Mouse (Mus musculus) erythroblast, embryonic 14.5 days (primary cell): ENCODE data around the gene Foxp1. TPM values are rescaled to one million over a fixed set of nuclear protein-coding genes. Genes with fewer than 3 reads are reported as not detected.

Source experiments
- H3K27me3 ChIP-seq: 2 replicates; pipeline ENCODE4 v1.6.1; 2012; ENCODE audit warnings: inconsistent platforms; ENCODE audit not compliant: control insufficient read depth
- H3K36me3 ChIP-seq: 2 replicates; pipeline ENCODE4 v1.6.1; 2012; ENCODE audit warnings: mild to moderate bottlenecking, inconsistent platforms; ENCODE audit not compliant: control insufficient read depth
- H3K4me1 ChIP-seq: 2 replicates; pipeline ENCODE4 v1.6.1; 2012; ENCODE audit warnings: inconsistent platforms; ENCODE audit not compliant: control insufficient read depth
- H3K4me3 ChIP-seq: replicated peaks from 2 replicates; pipeline ENCODE3; 2012; ENCODE audit warnings: moderate library complexity, mild to moderate bottlenecking, inconsistent platforms
- H3K9me3 ChIP-seq: 2 replicates; pipeline ENCODE4 v1.6.1; 2012; ENCODE audit warnings: low read length, inconsistent platforms, mixed read lengths; ENCODE audit not compliant: control insufficient read depth
- GATA1 ChIP-seq: IDR thresholded peaks from 2 replicates; pipeline ENCODE4 v1.6.1; 2012; ENCODE audit warnings: low read length, inconsistent platforms, mixed read lengths
- TAL1 ChIP-seq: IDR thresholded peaks from 3 replicates; pipeline ENCODE4 v1.6.1; 2012; ENCODE audit warnings: low read length, inconsistent platforms, mixed read lengths
- polyA plus RNA-seq: library from polyadenylated mRNA; stranded (reverse); fragments of >175 nt; gene quantifications from 2 replicates; pipeline ENCODE4 v1.2.3, GENCODE M21; 2012

Foxp1 gene
- polyA plus RNA-seq, 1 experiment, result 1.7 TPM

- Histone ChIP-seq H3K27me3 (no peaks in the 10 kb centered on the region), H3K9me3 (peaks cover 4% of the 10 kb centered on the region), H3K36me3 (peaks cover 25% of the 10 kb centered on the region), H3K4me3 (no peak overlapping the region), H3K4me1 (peaks cover 5% of the 10 kb centered on the region)
- TF ChIP-seq TAL1, result no peak
- no peak for TF ChIP-seq GATA1
Observed at GRCm38 (mm10) chr6:99011895-99012584, 510.5 kb downstream of the Foxp1 start.

GRCm38 (mm10) chr6:99009771-99010170 lies 512.8 kb downstream of the Foxp1 start:
- peaks cover 5% of the 10 kb centered on the region for H3K4me1 ChIP-seq
- peaks cover 4% of the 10 kb centered on the region for H3K9me3 ChIP-seq
- H3K36me3 ChIP-seq, result peaks cover 24% of the 10 kb centered on the region
- no peaks in the 10 kb centered on the region for H3K27me3 ChIP-seq
- TF ChIP-seq GATA1, result no peak
- TF ChIP-seq TAL1, result no peak
- no peak overlapping the region for H3K4me3 ChIP-seq

GRCm38 (mm10) chr6:99008565-99008964 lies 514.0 kb downstream of the Foxp1 start:
- Histone ChIP-seq H3K4me3 (no peak overlapping the region), H3K36me3 (peaks cover 18% of the 10 kb centered on the region), H3K27me3 (no peaks in the 10 kb centered on the region), H3K4me1 (peaks cover 5% of the 10 kb centered on the region), H3K9me3 (peaks cover 4% of the 10 kb centered on the region)
- TF ChIP-seq GATA1, result no peak
- no peak for TF ChIP-seq TAL1

GRCm38 (mm10) chr6:99007542-99007941 lies 515.0 kb downstream of the Foxp1 start:
- Histone ChIP-seq H3K9me3 (peaks cover 4% of the 10 kb centered on the region), H3K36me3 (peaks cover 25% of the 10 kb centered on the region), H3K27me3 (no peaks in the 10 kb centered on the region), H3K4me3 (no peak overlapping the region), H3K4me1 (peaks cover under 1% of the 10 kb centered on the region)
- TF ChIP-seq TAL1 (no peak), GATA1 (no peak)

- Histone ChIP-seq H3K4me3 (no peak overlapping the region), H3K9me3 (peaks cover 4% of the 10 kb centered on the region), H3K36me3 (peaks cover 21% of the 10 kb centered on the region), H3K4me1 (no peaks in the 10 kb centered on the region), H3K27me3 (no peaks in the 10 kb centered on the region)
- TF ChIP-seq GATA1 (no peak), TAL1 (no peak)
Observed at GRCm38 (mm10) chr6:99004255-99004997, 518.1 kb downstream of the Foxp1 start.

GRCm38 (mm10) chr6:99003108-99003709 lies 519.3 kb downstream of the Foxp1 start:
- H3K4me1 ChIP-seq, result no peaks in the 10 kb centered on the region
- H3K36me3 ChIP-seq, result peaks cover 15% of the 10 kb centered on the region
- H3K4me3 ChIP-seq, result no peak overlapping the region
- H3K27me3 ChIP-seq, result no peaks in the 10 kb centered on the region
- no peak for TF ChIP-seq TAL1
- TF ChIP-seq GATA1, result no peak
- H3K9me3 ChIP-seq, result no peaks in the 10 kb centered on the region; the same call in none of the 2 replicates

- Histone ChIP-seq H3K4me1 (no peaks in the 10 kb centered on the region), H3K36me3 (peaks cover 7% of the 10 kb centered on the region; the same call in 1 of the 2 replicates), H3K27me3 (no peaks in the 10 kb centered on the region), H3K9me3 (no peaks in the 10 kb centered on the region), H3K4me3 (no peak overlapping the region)
- TF ChIP-seq TAL1 (no peak), GATA1 (no peak)
Observed at GRCm38 (mm10) chr6:99001637-99002036, 520.9 kb downstream of the Foxp1 start.

- Histone ChIP-seq H3K9me3 (no peaks in the 10 kb centered on the region), H3K27me3 (no peaks in the 10 kb centered on the region), H3K4me3 (no peak overlapping the region), H3K36me3 (peaks cover 7% of the 10 kb centered on the region; the same call in 1 of the 2 replicates), H3K4me1 (no peaks in the 10 kb centered on the region)
- TF ChIP-seq TAL1 (no peak), GATA1 (no peak)
Observed at GRCm38 (mm10) chr6:98998971-98999932, 523.3 kb downstream of the Foxp1 start.
